In the genomic region with DNA sequence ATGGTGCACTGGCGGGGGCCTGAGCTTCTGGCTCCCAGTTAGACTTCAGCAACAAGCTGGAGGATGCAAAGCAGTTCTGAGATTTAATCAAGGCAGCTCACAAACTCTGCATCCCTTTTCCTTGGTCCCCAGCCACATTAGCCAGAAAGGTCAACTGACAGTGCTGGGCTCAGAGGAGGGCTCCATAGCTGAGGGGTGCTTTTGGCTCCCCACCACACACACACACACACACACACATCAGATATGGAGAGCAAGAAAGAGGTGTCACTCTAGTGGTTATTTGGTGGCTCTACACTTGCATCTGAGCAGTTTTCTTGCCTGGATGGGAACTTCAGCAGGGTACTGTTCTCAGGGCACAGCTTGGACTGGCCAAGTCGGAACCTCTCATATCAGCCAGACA, we compare ENCODE assay signal across 9 mouse cellular contexts. TPM values are rescaled to one million over a fixed set of nuclear protein-coding genes. Genes with fewer than 3 reads are reported as not detected.
DNase-seq lines count a peak whose midpoint lies in the region; ATAC-seq lines count a peak whose summit lies in the region.
"Had no signal": no experiment of that assay in that cellular context is flagged by ENCODE, and none has a peak within 500 bp of the region (broad histone marks: within the 10 kb centered on the region; RNA-seq: fewer than 3 reads in every experiment).

No protein-coding gene starts in this region.

- intact Hi-C loops in left cerebral cortex, postnatal 36 days (cut with DNase I), result no loop called here

- peak; percentile 34 for DNase-seq in embryo, embryonic 10.5 days (ENCODE audit: low spot score)
- DNase-seq in embryo, embryonic 9.5 days (ENCODE audit: extremely low spot score), result no peak
- no peak for DNase-seq in urinary bladder, postnatal 14 days (ENCODE audit: low spot score)
- DNase-seq in left cerebral cortex, postnatal 36 days (ENCODE audit: low spot score in 2 of 2), result no peak
- no peak for DNase-seq in layer of hippocampus, postnatal 10 days (ENCODE audit: low spot score in 2 of 2)

- no peak for ATAC-seq in embryonic facial prominence, embryonic 12.5 days (ENCODE audit: insufficient number of reproducible peaks, insufficient read depth, low FRiP score, low TSS enrichment)
- ATAC-seq in hindbrain, embryonic 16.5 days, result peak; percentile 56
- ATAC-seq in midbrain, embryonic 15.5 days (replicated peaks), result 0 out of 2 replicates have a peak, but pooled peaks have one; percentile 21

- H3K9me3 ChIP-seq in embryonic facial prominence, embryonic 12.5 days, result no peaks in the 10 kb centered on the region
- H3K9me3 ChIP-seq in hindbrain, embryonic 16.5 days (ENCODE audit: control insufficient read depth, low read length), result no peaks in the 10 kb centered on the region
- no peaks in the 10 kb centered on the region for H3K9me3 ChIP-seq in midbrain, embryonic 15.5 days

- H3K27me3 ChIP-seq in embryonic facial prominence, embryonic 12.5 days, result 0 out of 2 replicates have a peak, but pooled peaks cover 6% of the 10 kb centered on the region
- no peaks in the 10 kb centered on the region for H3K27me3 ChIP-seq in hindbrain, embryonic 16.5 days (replicated peaks; ENCODE audit: control insufficient read depth, insufficient read depth, low read length)
- H3K27me3 ChIP-seq in midbrain, embryonic 15.5 days (replicated peaks), result peaks cover 5% of the 10 kb centered on the region; the same call in 1 of the 2 replicates

- H3K36me3 ChIP-seq in embryonic facial prominence, embryonic 12.5 days, result no peaks in the 10 kb centered on the region
- no peaks in the 10 kb centered on the region for H3K36me3 ChIP-seq in hindbrain, embryonic 16.5 days (ENCODE audit: control insufficient read depth, insufficient read depth, low read length)
- no peaks in the 10 kb centered on the region for H3K36me3 ChIP-seq in midbrain, embryonic 15.5 days (replicated peaks)

- peak overlapping the region; percentile 68 for H3K4me2 ChIP-seq in embryonic facial prominence, embryonic 12.5 days (replicated peaks)
- peak overlapping the region; percentile 91 for H3K4me2 ChIP-seq in hindbrain, embryonic 16.5 days (ENCODE audit: low read length)
- peak overlapping the region; percentile 90 for H3K4me2 ChIP-seq in midbrain, embryonic 15.5 days

- H3K9ac ChIP-seq in embryonic facial prominence, embryonic 12.5 days, result peak overlapping the region; percentile 34; the same call in 1 of the 2 replicates
- H3K9ac ChIP-seq in hindbrain, embryonic 16.5 days (ENCODE audit: low read depth, low read length), result peak overlapping the region; percentile 61
- peak overlapping the region; percentile 21; the same call in 1 of the 2 replicates for H3K9ac ChIP-seq in midbrain, embryonic 15.5 days

- 27% methylated on average over 2 of the region's 2 CpGs for WGBS in embryonic facial prominence, embryonic 12.5 days
- 43% methylated on average over 2 of the region's 2 CpGs for whole genome bisulfite sequencing in hindbrain, embryonic 16.5 days
- WGBS in midbrain, embryonic 15.5 days, result 43% methylated on average over 2 of the region's 2 CpGs

- H3K4me3 ChIP-seq in embryonic facial prominence, embryonic 12.5 days, result peak overlapping the region; percentile 35
- H3K4me3 ChIP-seq in hindbrain, embryonic 16.5 days (ENCODE audit: low read length), result peak overlapping the region; percentile 44
- H3K4me3 ChIP-seq in midbrain, embryonic 15.5 days, result peak overlapping the region; percentile 38

- no peaks in the 10 kb centered on the region for H3K4me1 ChIP-seq in embryonic facial prominence, embryonic 12.5 days
- H3K4me1 ChIP-seq in hindbrain, embryonic 16.5 days (ENCODE audit: control insufficient read depth, insufficient read depth, low read depth, low read length), result peaks cover 11% of the 10 kb centered on the region
- peaks cover 15% of the 10 kb centered on the region for H3K4me1 ChIP-seq in midbrain, embryonic 15.5 days

- no peak overlapping the region for H3K27ac ChIP-seq in embryonic facial prominence, embryonic 12.5 days
- 0 out of 2 replicates have a peak overlapping the region, but pooled peaks have one; percentile 24 for H3K27ac ChIP-seq in hindbrain, embryonic 16.5 days (ENCODE audit: low read depth, low read length)
- H3K27ac ChIP-seq in midbrain, embryonic 15.5 days, result no peak overlapping the region

RNA-seq across cellular contexts. Expression of gene Pdlim3, which starts 0.5 kb away (rescaled TPM):
- polyA plus RNA-seq in embryonic facial prominence, embryonic 12.5 days (2016; fragmentation: Nextera tagmentation; extraction: Ambion mirVana), result 18.0 and 21.6 TPM in 2 replicates
- 19.7 and 27.2 TPM in 2 replicates for polyA plus RNA-seq in hindbrain, embryonic 16.5 days (2015; fragmentation: Nextera tagmentation; extraction: Ambion mirVana)
- polyA plus RNA-seq in midbrain, embryonic 15.5 days (2015; fragmentation: Nextera tagmentation; extraction: Ambion mirVana), result 21.2 and 25.9 TPM in 2 replicates
- 1 to 10 TPM; 1.8 to 2.7 TPM for total RNA-seq in left cerebral cortex, postnatal 36 days (2021)
- total RNA-seq in layer of hippocampus, postnatal 10 days (2021), result 1 to 10 TPM; 2.5 to 2.7 TPM

RNA-seq across cellular contexts. Expression of gene Ccdc110, which starts 48.6 kb away (rescaled TPM):
- polyA plus RNA-seq in embryonic facial prominence, embryonic 12.5 days (2016; fragmentation: Nextera tagmentation; extraction: Ambion mirVana), result 0.14 and 0.19 TPM in 2 replicates
- polyA plus RNA-seq in hindbrain, embryonic 16.5 days (2015; fragmentation: Nextera tagmentation; extraction: Ambion mirVana), result 0.19 and 0.20 TPM in 2 replicates
- 0.12 and 0.29 TPM in 2 replicates for polyA plus RNA-seq in midbrain, embryonic 15.5 days (2015; fragmentation: Nextera tagmentation; extraction: Ambion mirVana)
- 1 to 10 TPM; 1.3 to 1.8 TPM for total RNA-seq in left cerebral cortex, postnatal 36 days (2021)
- total RNA-seq in layer of hippocampus, postnatal 10 days (2021), result 1 to 10 TPM; 1.4 to 1.8 TPM
- polyA plus RNA-seq: C2C12 had no signal
